Mouse (Mus musculus): Measurements from ENCODE around the gene Ndufc1.
"Not testable (repeated sequence)": the region's sequence is repeated elsewhere in the genome, so short reads cannot be mapped to it uniquely, and the experiment has no call there.

Gene Ndufc1

GRCm38 (mm10) chr3:51397700-51398299, 11.0 kb downstream of the Ndufc1 start:
- intact Hi-C loops (cut with DNase I) = no loop called here

DNA sequence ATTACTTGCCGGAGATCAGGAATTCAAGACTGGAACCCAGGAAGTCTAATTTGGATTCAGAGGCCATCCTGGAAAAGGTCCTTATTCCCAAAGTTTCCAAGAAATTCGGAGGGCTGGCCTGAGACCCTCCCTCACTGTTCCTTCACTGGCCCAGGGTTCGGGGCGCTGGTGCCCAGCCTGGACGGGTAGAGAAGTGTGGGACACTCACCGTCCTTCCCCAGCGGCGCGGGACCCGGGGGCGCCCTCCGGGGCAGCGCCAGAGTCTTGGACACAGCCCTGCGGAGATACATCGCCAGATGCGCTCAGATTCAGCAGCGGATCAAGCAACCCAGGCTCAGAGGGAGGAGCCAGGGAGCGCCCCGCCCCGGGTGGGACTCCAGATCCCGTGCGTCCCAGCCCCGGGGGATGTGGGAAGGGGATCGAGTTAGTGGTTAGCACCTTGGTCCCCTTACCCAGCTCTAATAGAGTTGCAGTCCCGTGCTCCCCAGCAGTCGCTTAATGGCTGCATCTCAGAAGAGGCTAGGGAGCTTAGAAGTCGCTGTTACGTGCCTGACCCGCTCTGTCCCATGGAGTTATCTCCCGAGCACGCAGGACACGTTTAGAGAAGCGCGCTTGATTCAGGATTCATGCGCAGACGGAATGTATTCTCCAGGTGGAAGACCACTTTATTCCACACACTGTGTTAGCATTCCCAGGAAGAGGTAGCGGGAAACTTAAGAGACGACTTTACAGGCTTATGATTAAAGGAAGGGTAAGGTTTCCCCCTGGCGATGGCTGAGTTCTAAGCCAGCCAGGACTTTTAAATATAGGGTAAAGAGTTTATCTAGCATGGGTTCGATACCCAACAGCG, 12.3 kb downstream of the Ndufc1 start, which contains the start of gene Mgarp:
Mgarp (minus strand) TSS at position 520 of the 850 bp plus-strand sequence.
- intact Hi-C loops (cut with DNase I) = no loop called here

DNA sequence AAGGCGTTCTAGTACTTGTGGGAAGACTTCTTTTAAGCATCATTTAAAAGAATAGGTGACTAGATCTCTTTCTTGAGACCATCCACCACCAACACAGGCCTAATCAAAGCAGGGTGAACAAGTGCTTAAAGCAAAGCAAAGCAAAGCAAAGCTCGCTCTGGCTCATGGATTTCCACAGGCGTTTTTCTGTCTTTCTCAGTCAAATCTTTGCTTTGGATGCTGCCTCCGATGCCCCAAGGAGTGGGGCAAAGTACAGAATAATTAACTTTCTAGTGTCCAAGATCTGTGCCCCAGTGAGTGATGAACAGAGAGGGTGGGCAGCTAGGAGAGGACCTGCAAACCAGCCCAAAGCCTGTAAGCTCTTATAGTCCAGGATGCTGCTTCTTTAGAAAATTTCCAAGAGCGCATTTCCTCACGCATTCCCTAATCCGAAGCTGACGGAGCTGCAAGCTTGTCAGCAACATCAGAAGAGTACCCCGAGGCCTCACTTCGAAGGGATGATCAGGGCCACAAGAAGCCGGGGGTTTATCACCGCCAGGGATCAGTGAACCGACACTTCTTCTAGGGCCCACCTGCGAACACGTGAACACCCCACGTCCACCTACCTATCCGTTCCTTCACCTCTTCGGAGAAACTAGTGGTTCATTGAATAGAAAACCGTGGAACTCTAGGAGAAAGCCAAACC, 13.2 kb downstream of the Ndufc1 start:
- intact Hi-C loops (cut with DNase I) = no loop called here

DNA sequence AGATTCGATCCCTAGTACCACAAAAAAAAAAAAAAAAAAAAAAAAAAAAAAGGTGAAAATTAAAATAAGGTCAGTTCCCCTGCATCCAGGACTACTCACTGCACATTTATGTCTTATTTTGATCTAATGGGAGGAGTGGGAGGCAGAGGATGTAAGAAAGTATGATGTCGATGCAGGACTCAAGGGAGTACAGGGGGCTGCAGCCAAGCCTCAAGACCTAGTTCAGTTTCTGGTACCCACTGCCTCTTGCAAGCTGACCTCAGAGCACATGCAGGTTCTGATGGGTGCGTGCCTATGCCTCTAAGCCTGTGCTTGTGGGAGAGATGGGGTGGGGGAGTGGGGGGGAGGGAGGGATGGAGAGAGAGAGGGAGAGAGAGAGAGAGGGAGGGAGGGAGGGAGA, 13.9 kb downstream of the Ndufc1 start:
- intact Hi-C loops (cut with DNase I) = no loop called here

GRCm38 (mm10) chr3:51393651-51394050, 15.1 kb downstream of the Ndufc1 start:
- intact Hi-C loops (cut with DNase I) = no loop called here

GRCm38 (mm10) chr3:51393018-51393417, 15.8 kb downstream of the Ndufc1 start:
- intact Hi-C loops (cut with DNase I) = not testable (repeated sequence)

GRCm38 (mm10) chr3:51391591-51391990, 17.2 kb downstream of the Ndufc1 start:
- intact Hi-C loops (cut with DNase I) = no loop called here

DNA sequence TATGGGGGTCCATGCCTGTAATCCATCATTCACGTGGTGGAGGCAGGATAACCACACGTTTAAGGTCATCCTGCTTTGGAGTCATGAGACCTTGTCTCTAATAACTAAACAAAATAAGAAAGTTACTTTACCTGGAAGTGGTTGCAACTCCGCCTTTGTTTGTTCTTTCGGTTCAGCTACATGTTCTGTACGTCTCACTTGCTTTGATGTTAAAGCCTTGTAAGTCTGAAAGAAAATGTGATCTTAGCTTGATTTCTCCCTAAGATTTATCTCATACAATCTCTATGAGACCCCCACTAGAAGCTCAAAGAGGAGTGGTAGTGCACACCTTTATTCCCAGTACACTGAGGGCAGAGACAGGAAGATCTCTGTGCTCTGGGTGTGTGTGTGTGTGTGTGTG, 17.7 kb downstream of the Ndufc1 start:
- intact Hi-C loops (cut with DNase I) = no loop called here

GRCm38 (mm10) chr3:51388904-51389303, 19.9 kb downstream of the Ndufc1 start:
- intact Hi-C loops (cut with DNase I) = no loop called here

DNA sequence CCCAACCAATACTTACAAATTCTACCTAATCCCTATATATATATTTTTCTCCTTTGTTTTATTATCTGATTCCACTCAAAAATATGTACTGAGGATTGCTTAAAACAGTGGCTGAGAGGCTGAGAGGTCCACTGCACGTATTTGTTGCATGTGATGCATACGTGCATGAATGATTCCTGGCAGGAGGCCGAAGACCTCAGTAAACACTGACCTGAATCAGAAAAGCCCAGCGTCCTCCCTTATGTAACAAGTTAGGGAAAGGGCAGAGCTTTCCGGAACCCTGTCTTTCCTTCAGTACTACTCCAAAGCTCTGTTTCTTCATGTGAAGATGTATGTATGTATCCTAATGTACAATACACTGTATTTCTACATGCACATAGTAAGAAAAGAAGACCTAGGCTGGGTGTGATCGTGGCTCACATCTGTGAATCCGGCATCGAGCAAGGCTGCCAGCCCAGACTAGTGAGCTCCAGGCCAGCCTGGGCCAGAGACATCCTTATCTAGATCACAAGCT, 20.9 kb downstream of the Ndufc1 start:
- intact Hi-C loops (cut with DNase I) = no loop called here

GRCm38 (mm10) chr3:51387134-51387451, 21.7 kb downstream of the Ndufc1 start:
- intact Hi-C loops (cut with DNase I) = no loop called here

GRCm38 (mm10) chr3:51386441-51387133, 22.2 kb downstream of the Ndufc1 start:
- intact Hi-C loops (cut with DNase I) = no loop called here

GRCm38 (mm10) chr3:51383409-51383808, 25.4 kb downstream of the Ndufc1 start:
- intact Hi-C loops (cut with DNase I) = no loop called here

- intact Hi-C loops (cut with DNase I) = no loop called here
Measured at GRCm38 (mm10) chr3:51380660-51381014, 28.2 kb downstream of the Ndufc1 start.

- intact Hi-C loops (cut with DNase I) = no loop called here
Measured at GRCm38 (mm10) chr3:51379786-51380659, 28.8 kb downstream of the Ndufc1 start.

DNA sequence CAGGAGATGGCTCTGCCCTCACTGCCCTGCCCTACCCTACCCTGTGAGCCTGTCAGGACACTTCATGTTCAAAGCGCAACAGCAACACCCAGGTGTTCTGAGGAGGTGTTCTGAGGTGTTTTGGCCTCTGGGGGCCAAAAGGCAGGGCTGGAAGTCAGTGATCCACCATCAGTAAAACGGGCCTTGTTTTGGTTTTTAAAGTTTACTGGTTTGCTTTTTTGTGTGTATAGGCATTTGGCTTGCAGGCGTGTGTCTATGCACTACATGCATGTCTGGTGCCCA, 30.2 kb downstream of the Ndufc1 start:
- intact Hi-C loops (cut with DNase I) = no loop called here

- intact Hi-C loops (cut with DNase I) = no loop called here
Measured at GRCm38 (mm10) chr3:51377878-51378664, 30.7 kb downstream of the Ndufc1 start.

DNA sequence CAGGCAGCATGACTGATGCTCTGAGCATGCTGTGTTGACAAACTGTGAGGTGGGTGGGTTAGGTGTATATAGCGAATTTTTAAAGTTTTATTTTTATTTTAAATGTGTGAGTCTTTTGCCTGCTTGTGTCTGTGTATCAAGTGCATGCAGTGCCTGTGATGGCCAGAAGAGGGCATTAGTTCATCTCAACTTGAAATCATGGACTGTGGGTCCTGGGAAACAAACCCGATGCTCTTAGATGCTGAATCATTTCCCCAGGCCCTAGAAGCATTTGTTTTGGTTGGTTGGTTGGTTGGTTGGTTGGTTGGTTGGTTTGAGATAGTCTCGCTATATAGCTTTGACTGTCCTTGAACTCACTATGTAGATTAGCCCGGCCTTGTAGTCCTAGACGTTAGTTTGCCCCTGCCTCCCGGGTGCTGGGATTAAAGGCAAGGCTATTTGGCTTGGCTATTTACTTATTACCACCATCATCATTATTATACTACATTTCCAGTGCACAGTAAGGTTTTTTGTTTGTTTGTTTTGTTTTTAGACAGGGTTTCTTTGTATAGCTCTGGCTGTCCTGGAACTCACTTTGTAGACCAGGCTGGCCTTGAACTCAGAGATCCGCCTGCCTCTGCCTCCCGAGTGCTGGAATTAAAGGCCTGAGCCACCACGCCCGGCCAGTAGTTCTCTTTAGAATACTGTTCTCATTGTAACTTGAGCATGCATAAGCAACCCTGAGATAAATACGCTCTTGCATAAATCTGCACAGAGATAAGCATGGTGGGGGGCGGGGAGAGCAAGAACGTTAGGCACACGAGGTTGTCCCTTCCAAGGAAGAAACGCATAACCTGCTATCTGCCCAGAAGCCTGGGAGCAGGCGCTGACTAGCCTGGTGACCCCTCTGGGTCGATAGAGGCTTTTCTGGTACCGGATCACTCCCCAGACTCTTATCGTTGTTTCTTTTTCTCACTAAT, 33.2 kb downstream of the Ndufc1 start:
- intact Hi-C loops (cut with DNase I) = loop anchor here (2.0 kb wide), 1 partner anchor 33 kb away; the partner anchor contains the start of gene Ndufc1

GRCm38 (mm10) chr3:51373544-51373943, 35.2 kb downstream of the Ndufc1 start:
- intact Hi-C loops (cut with DNase I) = no loop called here

All from adrenal gland (tissue).